Mouse (Mus musculus) embryonic facial prominence, embryonic 14.5 days (tissue): ENCODE data around the gene Ccr5. TPM values are rescaled to one million over a fixed set of nuclear protein-coding genes. Genes with fewer than 3 reads are reported as not detected.
"Not testable (repeated sequence)": the region's sequence is repeated elsewhere in the genome, so short reads cannot be mapped to it uniquely, and the experiment has no call there.

ENCODE experiments used
- ATAC-seq: fragments of 200-750 bp; cut with Nextera tagmentation; 2 replicates; pipeline ENCODE4 v1.8.0; 2017; ENCODE audit warnings: low read depth, moderate number of reproducible peaks, moderate TSS enrichment
- DNase-seq: peaks from one replicate; pipeline ENCODE4 v3.0.0-alpha.2; 2015; ENCODE audit warnings: low spot score
- H3K27ac ChIP-seq: fragments of 300-500 bp; sonication (generic); replicated peaks from 2 replicates; pipeline ENCODE4 v1.5.1; 2014; ENCODE audit warnings: low read depth, mild to moderate bottlenecking, low read length, moderate library complexity
- H3K27me3 ChIP-seq: fragments of 300-500 bp; sonication (generic); replicated peaks from 2 replicates; pipeline ENCODE4 v1.6.1; 2014; ENCODE audit warnings: low read length; ENCODE audit not compliant: control insufficient read depth, insufficient read depth
- H3K36me3 ChIP-seq: fragments of 300-500 bp; sonication (generic); 2 replicates; pipeline ENCODE4 v1.6.1; 2014; ENCODE audit warnings: low read length, mixed read lengths; ENCODE audit not compliant: control insufficient read depth, insufficient read depth
- H3K4me1 ChIP-seq: fragments of 300-500 bp; sonication (generic); 2 replicates; pipeline ENCODE4 v1.6.1; 2014; ENCODE audit warnings: antibody characterized with exemption, low read length; ENCODE audit not compliant: control insufficient read depth, insufficient read depth
- H3K4me2 ChIP-seq: fragments of 300-500 bp; sonication (generic); 2 replicates; pipeline ENCODE4 v1.6.1; 2014; ENCODE audit warnings: low read depth, mild to moderate bottlenecking, low read length, moderate library complexity, mixed read lengths
- H3K4me3 ChIP-seq: fragments of 300-500 bp; sonication (generic); 2 replicates; pipeline ENCODE4 v1.5.1; 2014; ENCODE audit warnings: low read depth, mild to moderate bottlenecking, low read length
- H3K9ac ChIP-seq: fragments of 300-500 bp; sonication (generic); 2 replicates; pipeline ENCODE4 v1.6.1; 2014; ENCODE audit warnings: low read depth, mild to moderate bottlenecking, low read length, moderate library complexity, mixed read lengths
- H3K9me3 ChIP-seq: fragments of 300-500 bp; sonication (generic); 2 replicates; pipeline ENCODE4 v1.6.1; 2016; ENCODE audit warnings: low read length; ENCODE audit not compliant: control insufficient read depth
- WGBS: fragments of 180-500 bp; shearing (Covaris S2); extraction: QIAGEN DNeasy Blood & Tissue Kit; methylation state at CpG from one replicate; pipeline ENCODE4 v1.1.7; 2014; 5-methylcytosine and 5-hydroxymethylcytosine counted together
- polyA plus RNA-seq: library from polyadenylated mRNA; unstranded; fragments of >200 nt; fragmentation: Nextera tagmentation; extraction: Ambion mirVana; gene quantifications from 2 replicates; pipeline ENCODE4 v1.2.1, GENCODE M21; 2014

The Ccr5 gene
- 1.1 and 1.3 TPM in 2 replicates for polyA plus RNA-seq

- Histone ChIP-seq H3K4me3 (no peak within 1 kb of the TSS), H3K9me3 (no peaks in the 10 kb centered on the region), H3K9ac (no peak within 1 kb of the TSS), H3K27me3 (no peaks in the 10 kb centered on the region), H3K36me3 (no peaks in the 10 kb centered on the region), H3K4me1 (no peaks in the 10 kb centered on the region), H3K27ac (no peak within 1 kb of the TSS), H3K4me2 (no peak within 1 kb of the TSS)
- no peak for DNase-seq
- 68% methylated on average over 3 of the region's 3 CpGs for WGBS
- no peak for ATAC-seq
Measured at GRCm38 (mm10) chr9:124121387-124122184, at the start of gene Ccr5. Gene Ccr5, plus strand, starts transcription at chr9:124121543.

- DNase-seq (no peak), ATAC-seq (no peak)
- H3K9me3 ChIP-seq, result no peaks in the 10 kb centered on the region
- no peak overlapping the region for H3K4me3 ChIP-seq
- H3K36me3 ChIP-seq, result no peaks in the 10 kb centered on the region
- no peak overlapping the region for H3K9ac ChIP-seq
- H3K4me2 ChIP-seq, result no peak overlapping the region
- 58% methylated on average over 4 of the region's 4 CpGs for WGBS
- H3K4me1 ChIP-seq, result no peaks in the 10 kb centered on the region
- no peaks in the 10 kb centered on the region for H3K27me3 ChIP-seq
- H3K27ac ChIP-seq, result no peak overlapping the region
Measured at GRCm38 (mm10) chr9:124079803-124080202, 41.5 kb upstream of the Ccr5 start.

GRCm38 (mm10) chr9:124080471-124080870 lies 40.9 kb upstream of the Ccr5 start:
- not testable (repeated sequence) for H3K9me3 ChIP-seq, H3K27me3 ChIP-seq, DNase-seq, H3K9ac ChIP-seq, H3K4me3 ChIP-seq, H3K27ac ChIP-seq, H3K36me3 ChIP-seq, ATAC-seq, H3K4me1 ChIP-seq, H3K4me2 ChIP-seq
- 93% methylated on average over 12 of the region's 13 CpGs for WGBS

- Histone ChIP-seq H3K9ac (no peak overlapping the region), H3K27ac (no peak overlapping the region), H3K36me3 (no peaks in the 10 kb centered on the region), H3K4me2 (no peak overlapping the region), H3K4me1 (no peaks in the 10 kb centered on the region), H3K4me3 (no peak overlapping the region), H3K27me3 (no peaks in the 10 kb centered on the region), H3K9me3 (no peaks in the 10 kb centered on the region)
- DNase-seq, result no peak
- 69% methylated on average over 1 of the region's 1 CpGs for WGBS
- ATAC-seq, result no peak
Measured at GRCm38 (mm10) chr9:124090441-124090840, 30.9 kb upstream of the Ccr5 start.

GRCm38 (mm10) chr9:124099127-124099526 lies 22.2 kb upstream of the Ccr5 start:
- H3K4me3 ChIP-seq, result no peak overlapping the region
- no peak for DNase-seq

GRCm38 (mm10) chr9:124100357-124100756 lies 21.0 kb upstream of the Ccr5 start:
- no peaks in the 10 kb centered on the region for H3K36me3 ChIP-seq
- H3K4me3 ChIP-seq, result no peak overlapping the region
- DNase-seq, result no peak
- no peak overlapping the region for H3K9ac ChIP-seq
- H3K4me1 ChIP-seq, result no peaks in the 10 kb centered on the region
- no peaks in the 10 kb centered on the region for H3K9me3 ChIP-seq
- ATAC-seq, result no peak
- no peak overlapping the region for H3K27ac ChIP-seq
- 67% methylated on average over 1 of the region's 1 CpGs for WGBS
- no peaks in the 10 kb centered on the region for H3K27me3 ChIP-seq
- no peak overlapping the region for H3K4me2 ChIP-seq

More at GRCm38 (mm10) chr9:124099127-124099526, 22.2 kb upstream of the Ccr5 start:
- Histone ChIP-seq H3K27ac (no peak overlapping the region), H3K4me1 (no peaks in the 10 kb centered on the region), H3K9me3 (no peaks in the 10 kb centered on the region), H3K27me3 (no peaks in the 10 kb centered on the region), H3K9ac (no peak overlapping the region), H3K36me3 (no peaks in the 10 kb centered on the region), H3K4me2 (no peak overlapping the region)
- ATAC-seq, result no peak
- 75% methylated on average over 1 of the region's 1 CpGs for WGBS

GRCm38 (mm10) chr9:124101723-124102122 lies 19.6 kb upstream of the Ccr5 start, which contains the start of gene Ccr2:
Gene Ccr2, plus strand, starts transcription at chr9:124101950.
- ATAC-seq (no peak), DNase-seq (no peak)
- H3K36me3 ChIP-seq, result no peaks in the 10 kb centered on the region
- no peak within 1 kb of the TSS for H3K4me2 ChIP-seq
- H3K4me1 ChIP-seq, result no peaks in the 10 kb centered on the region
- no peak within 1 kb of the TSS for H3K4me3 ChIP-seq
- no peak within 1 kb of the TSS for H3K27ac ChIP-seq
- H3K9ac ChIP-seq, result no peak within 1 kb of the TSS
- H3K27me3 ChIP-seq, result no peaks in the 10 kb centered on the region
- WGBS, result 80% methylated on average over 4 of the region's 4 CpGs
- no peaks in the 10 kb centered on the region for H3K9me3 ChIP-seq

GRCm38 (mm10) chr9:124103199-124103598 lies 18.1 kb upstream of the Ccr5 start:
- no peaks in the 10 kb centered on the region for H3K27me3 ChIP-seq

GRCm38 (mm10) chr9:124105196-124105595 lies 16.1 kb upstream of the Ccr5 start:
- Histone ChIP-seq H3K4me1 (no peaks in the 10 kb centered on the region), H3K36me3 (no peaks in the 10 kb centered on the region), H3K9me3 (no peaks in the 10 kb centered on the region), H3K4me2 (no peak overlapping the region), H3K9ac (no peak overlapping the region), H3K27me3 (no peaks in the 10 kb centered on the region), H3K27ac (no peak overlapping the region), H3K4me3 (no peak overlapping the region)
- DNase-seq (no peak), ATAC-seq (no peak)

More at GRCm38 (mm10) chr9:124103199-124103598, 18.1 kb upstream of the Ccr5 start:
- DNase-seq (no peak), ATAC-seq (no peak)
- no peaks in the 10 kb centered on the region for H3K36me3 ChIP-seq
- no peaks in the 10 kb centered on the region for H3K4me1 ChIP-seq
- no peaks in the 10 kb centered on the region for H3K9me3 ChIP-seq
- no peak overlapping the region for H3K4me3 ChIP-seq
- no peak overlapping the region for H3K4me2 ChIP-seq
- H3K27ac ChIP-seq, result no peak overlapping the region
- no peak overlapping the region for H3K9ac ChIP-seq
- 62% methylated on average over 1 of the region's 1 CpGs for WGBS
